Mouse (Mus musculus) frontal cortex, postnatal 36 days (tissue): ENCODE data around the gene Socs3.

ENCODE experiments used
- DNase-seq, 2 experiments: peaks; one replicate each; pipeline ENCODE4 v3.0.0; 2022; ENCODE audit warnings: low spot score in 2 of 2

The Socs3 gene

DNA sequence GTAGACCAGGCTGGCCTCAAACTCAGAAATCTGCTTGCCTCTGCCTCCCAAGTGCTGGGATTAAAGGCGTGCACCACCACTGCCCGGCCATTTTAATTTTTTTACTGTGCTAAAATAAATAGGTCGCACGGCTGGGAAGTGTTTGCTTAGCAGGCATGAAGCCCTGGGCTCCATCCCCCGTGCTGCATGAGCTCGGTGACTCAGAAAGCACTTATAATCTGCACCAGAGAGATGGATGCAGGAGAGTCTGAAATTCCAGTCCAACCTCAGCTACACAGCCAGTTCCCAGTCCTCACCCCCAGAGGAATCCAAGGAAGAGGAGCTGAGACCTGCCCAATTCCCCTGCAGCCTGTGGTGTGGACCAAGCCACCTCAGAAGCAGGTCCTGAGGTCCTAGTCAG is 45.4 kb downstream of the Socs3 start:
- no peak for DNase-seq

GRCm38 (mm10) chr11:117923279-117923678 is 46.6 kb downstream of the Socs3 start:
- DNase-seq, result no peak

GRCm38 (mm10) chr11:117919211-117919610 is 50.6 kb downstream of the Socs3 start:
- no peak for DNase-seq

DNA sequence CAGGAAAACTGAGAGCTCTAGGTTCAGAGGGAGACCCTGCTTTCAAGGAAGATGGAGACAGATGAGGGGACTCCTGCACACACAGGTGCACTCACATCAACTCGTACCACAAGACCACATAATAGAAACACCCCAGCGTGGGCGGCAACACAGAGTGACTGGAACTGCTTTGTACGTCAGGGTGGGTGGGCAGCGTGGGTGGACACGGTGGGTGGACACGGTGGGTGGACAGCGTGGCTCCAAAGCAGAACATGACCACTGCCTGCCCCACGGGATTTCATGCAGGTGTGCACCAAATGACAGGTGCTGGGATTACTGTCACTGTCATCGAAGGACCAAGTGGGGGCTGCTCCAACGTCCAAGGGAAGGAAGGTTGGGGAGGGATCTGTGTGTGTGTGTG is 51.3 kb downstream of the Socs3 start:
- no peak for DNase-seq
